Mouse (Mus musculus): ENCODE measurements around the gene Rsph9.

Rsph9 gene

DNA sequence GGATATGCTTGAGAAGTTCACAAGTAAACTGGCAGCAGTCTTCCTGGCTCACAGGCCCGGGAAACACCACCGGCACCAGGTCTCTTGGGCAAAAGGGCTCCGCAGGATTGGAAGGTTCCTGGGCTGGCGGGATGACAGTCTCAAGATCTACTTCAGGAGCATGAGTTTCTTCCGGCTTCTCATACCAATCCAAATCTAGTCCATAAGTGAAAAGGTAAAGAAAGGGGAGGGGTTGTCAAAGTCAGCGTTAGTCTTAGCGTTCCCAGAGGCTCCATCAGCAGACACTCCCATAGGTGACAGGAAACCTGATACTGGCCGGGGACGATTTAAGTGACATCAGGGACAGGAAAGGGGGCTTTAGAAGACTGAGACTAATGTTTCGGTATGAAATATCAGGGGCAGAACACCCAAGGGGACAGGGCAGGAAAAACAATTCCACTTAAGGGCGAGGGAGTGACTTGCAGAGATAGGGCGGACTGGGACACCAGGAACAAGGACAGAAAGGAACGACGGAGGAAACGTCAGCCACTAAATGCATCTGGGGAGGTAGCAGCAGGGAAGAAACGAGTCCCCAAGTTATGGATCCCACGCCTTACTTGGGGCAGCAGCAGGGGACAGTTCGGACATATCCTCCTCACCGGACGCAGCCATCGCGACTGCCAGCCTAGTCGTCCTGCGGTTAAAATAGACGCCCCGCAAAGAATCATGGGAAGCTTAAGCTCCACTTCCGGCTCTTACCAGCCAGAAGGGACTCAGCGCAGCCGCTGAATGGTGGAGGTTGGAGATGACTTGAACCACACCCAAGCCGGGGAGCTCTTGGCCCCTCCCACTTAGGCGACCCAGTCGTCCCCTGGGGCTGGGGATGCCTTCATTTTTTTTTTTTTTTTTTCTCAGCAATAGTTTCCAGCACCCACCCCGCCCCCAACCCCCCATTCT, 9.1 kb upstream of the Rsph9 start, which contains the start of gene Mad2l1bp:
Gene Mad2l1bp (minus strand): TSS at position 707 of the 936 bp plus-strand sequence.
- peak; percentile 87 for DNase-seq (ENCODE audit: extremely low read depth, insufficient read length, low spot score)

DNA sequence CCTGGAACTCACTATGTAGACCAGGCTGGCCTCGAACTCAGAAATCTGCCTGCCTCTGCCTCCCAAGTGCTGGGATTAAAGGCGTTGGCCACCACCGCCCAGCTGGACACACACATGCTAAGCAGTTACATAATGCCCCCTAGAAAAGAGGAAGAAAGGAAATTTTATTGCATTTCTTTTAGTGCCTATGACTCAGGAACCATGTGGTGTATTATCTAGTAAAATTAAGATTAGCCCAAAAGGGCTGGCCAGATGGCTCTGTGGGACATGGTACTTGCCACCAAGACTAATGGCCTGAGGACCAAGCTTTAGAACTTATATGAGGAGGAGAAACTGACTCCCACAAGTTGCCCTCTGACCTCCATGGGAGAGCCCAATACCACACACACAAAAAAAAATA, 4.1 kb downstream of the Rsph9 start:
- no peak for DNase-seq (ENCODE audit: extremely low read depth, insufficient read length, low spot score)

GRCm38 (mm10) chr17:46138563-46139236, 5.3 kb downstream of the Rsph9 start:
- no peak for DNase-seq (ENCODE audit: extremely low read depth, insufficient read length, low spot score)

DNA sequence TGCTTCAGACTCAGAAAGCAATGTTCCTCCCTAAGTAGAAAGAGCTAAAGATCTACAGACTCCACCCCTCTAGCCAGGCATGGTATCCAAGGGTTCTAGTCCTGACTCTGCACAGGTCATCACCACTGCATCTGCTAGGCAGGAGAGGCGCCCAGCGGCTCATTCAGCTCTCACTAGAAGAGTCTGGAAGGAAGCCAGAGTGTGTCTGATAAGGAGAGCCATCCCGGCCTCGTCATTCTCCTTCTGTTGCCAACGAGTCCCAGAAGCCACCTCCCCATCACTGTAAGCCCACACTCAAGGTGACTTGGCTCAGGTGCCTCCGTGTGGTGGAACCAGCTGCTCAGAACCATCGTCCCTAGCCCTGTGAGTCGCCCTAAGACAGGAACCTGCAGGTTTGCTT, 11.2 kb downstream of the Rsph9 start:
- no peak for DNase-seq (ENCODE audit: extremely low read depth, insufficient read length, low spot score)

- peak; percentile 46 for DNase-seq (ENCODE audit: extremely low read depth, insufficient read length, low spot score)
Measured at GRCm38 (mm10) chr17:46132058-46132718, 11.8 kb downstream of the Rsph9 start.

GRCm38 (mm10) chr17:46129741-46130498, 14.1 kb downstream of the Rsph9 start:
- DNase-seq (ENCODE audit: extremely low read depth, insufficient read length, low spot score), result no peak

DNA sequence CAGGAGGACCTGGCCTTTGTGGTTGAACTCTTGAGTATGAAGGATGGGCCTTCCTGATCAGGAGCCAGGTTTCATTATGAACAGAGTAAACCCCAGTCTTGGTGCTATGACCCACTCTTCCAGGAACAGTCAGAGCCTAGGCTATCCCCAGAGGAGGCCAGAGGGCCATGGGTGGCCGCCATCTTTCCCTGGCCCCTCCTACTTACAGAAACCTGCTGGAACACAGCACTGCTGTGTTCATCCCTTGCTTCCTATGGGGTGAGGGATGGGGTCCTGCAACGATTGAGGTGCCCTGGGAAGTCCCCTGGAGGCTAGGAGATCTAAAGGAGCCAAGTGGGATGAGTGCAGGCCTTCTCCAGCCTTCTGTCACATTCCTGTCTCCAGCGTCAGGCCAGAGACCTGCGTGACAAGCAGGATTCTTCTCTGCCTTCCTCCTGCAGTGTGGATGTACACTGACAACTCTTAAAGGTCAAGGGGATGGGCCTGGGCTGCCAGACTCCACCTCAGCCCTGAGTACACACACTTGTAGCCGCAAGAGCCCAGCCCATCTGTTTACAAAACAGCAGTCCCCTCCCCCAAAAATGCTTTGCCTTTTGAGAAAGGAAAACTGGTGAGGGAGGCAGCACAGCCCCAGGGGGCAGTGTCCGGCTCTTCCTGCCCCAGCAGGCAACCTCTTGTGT, 16.1 kb downstream of the Rsph9 start:
- DNase-seq (ENCODE audit: extremely low read depth, insufficient read length, low spot score), result no peak

DNA sequence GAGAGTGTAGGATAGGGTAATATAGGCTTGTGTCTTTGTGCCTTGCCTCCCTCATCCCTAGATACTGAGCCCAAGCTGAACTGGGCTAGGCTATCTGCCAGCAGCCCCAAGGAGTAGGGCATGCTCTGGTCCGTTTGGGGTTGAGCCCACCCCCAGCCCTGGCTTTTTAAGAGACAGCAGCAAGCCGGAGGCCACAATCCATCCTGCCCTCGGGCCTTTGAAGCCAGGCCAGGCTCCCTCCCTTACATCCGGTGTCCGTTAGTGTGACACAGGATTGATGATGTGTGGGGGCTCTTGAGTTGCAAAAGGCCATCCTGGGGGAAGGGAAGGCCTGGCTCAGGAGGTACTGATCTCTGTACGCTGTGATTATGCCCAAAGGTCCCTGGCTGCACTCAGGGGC, 17.4 kb downstream of the Rsph9 start:
- DNase-seq (ENCODE audit: extremely low read depth, insufficient read length, low spot score), result no peak

- DNase-seq (ENCODE audit: extremely low read depth, insufficient read length, low spot score), result no peak
Measured at GRCm38 (mm10) chr17:46123953-46124700, 19.9 kb downstream of the Rsph9 start.

DNA sequence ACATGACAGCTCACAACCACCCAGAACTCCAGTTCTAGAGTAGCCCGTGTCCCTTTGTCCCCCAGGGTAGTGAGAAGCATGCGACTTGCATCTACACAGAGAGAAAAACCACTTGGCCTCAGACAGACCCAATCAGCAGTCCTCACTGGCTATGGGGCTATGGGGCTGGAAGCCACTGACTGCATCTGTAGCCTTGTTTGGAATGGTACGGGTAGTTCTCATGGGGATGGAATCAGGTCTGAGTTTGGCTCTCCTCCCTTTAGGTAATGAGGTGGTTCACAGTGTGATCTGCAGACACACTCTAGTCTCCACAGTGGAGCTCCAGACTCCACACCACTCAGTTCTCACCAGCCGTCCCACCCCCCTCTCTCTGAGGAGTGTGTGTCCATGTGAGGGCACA, 20.7 kb downstream of the Rsph9 start:
- DNase-seq (ENCODE audit: extremely low read depth, insufficient read length, low spot score), result no peak

DNA sequence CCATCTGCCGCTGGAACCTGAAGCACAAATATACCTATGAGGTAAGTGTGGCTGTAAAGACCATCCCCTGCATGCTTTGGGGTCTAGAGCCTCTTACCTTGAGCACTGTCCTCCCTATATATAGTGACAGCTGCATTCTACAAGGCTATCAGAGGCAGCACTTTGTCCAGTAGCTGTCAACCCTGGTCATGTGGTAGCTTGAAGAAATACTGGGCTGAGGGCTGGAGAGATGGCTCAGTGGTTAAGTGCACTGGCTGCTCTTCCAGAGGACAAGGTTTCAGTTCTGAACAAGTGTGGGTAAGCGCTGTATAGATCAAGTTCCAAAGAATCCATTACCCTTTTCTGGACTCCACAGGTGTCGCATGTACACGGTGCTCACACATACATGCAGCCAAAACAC, 21.2 kb downstream of the Rsph9 start:
- DNase-seq (ENCODE audit: extremely low read depth, insufficient read length, low spot score), result no peak

DNA sequence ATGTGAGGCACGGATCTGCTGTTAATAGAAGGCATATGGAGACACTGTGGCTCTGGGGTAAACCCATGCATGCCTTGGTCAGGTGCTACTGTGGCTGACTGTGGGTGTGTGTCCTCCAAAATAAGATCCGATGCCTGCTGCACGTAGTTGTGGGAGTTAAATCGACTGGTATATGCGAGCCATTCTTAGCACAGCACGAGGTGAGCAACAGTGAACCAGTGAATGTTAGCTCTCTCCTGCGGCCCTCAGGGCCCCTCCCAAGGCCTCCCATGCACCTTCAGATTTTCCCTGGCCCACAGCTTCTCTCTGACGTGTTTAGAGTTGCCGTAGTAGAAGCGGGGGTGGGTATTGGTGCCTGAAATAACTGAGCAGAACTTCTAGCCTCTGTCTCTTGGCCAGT, 24.4 kb downstream of the Rsph9 start:
- no peak for DNase-seq (ENCODE audit: extremely low read depth, insufficient read length, low spot score)

GRCm38 (mm10) chr17:46118423-46118850, 25.6 kb downstream of the Rsph9 start:
- DNase-seq (ENCODE audit: extremely low read depth, insufficient read length, low spot score), result no peak

DNA sequence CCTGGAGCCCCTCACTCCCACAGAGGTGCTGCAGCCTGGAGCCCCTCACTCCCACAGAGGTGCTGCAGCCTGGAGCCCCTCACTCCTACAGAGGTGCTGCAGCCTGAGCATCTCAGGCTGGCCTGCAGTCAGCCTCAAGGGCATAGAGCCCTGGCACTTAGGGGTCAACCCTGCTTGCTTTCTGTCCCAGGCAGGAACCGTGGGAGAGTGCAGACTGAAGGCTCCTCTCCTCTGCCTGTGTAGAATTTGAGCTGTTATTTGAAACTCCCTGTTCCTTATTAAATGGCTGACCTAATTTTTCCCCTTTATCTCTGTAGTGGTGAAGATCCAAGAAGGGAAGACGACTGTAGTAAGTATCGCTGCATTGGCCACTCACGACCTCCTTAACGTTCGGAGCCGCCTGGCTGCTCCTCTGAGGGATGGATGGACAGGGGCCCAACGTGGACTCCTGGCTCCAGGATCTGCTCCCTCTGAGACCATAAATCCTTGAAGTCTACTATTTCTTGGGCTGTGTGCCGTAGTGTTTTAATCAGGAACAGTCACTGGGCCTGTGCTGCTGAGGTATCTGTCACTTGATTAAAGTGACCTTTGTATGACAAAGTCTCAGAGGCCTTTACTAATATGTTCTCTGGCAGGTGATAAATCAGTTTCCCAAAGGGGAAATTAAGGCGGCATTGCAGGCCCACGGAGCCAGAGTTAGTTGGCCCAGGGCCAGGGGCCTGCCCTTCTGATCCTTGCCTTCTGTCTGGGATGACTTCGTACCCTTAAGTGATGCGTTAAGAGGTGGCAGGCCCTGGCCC, 26.2 kb downstream of the Rsph9 start:
- no peak for DNase-seq (ENCODE audit: extremely low read depth, insufficient read length, low spot score)

GRCm38 (mm10) chr17:46116881-46117280, 27.1 kb downstream of the Rsph9 start:
- DNase-seq (ENCODE audit: extremely low read depth, insufficient read length, low spot score), result no peak

- no peak for DNase-seq (ENCODE audit: extremely low read depth, insufficient read length, low spot score)
Measured at GRCm38 (mm10) chr17:46116138-46116537, 27.9 kb downstream of the Rsph9 start.

GRCm38 (mm10) chr17:46115489-46115888, 28.5 kb downstream of the Rsph9 start:
- no peak for DNase-seq (ENCODE audit: extremely low read depth, insufficient read length, low spot score)
